Mouse (Mus musculus) activated CD4-positive, CD25-positive, alpha-beta regulatory T cell, adult 4 months (primary cell): ENCODE results near the gene Nkx2-1. TPM values are rescaled to one million over a fixed set of nuclear protein-coding genes. Genes with fewer than 3 reads are reported as not detected.

Source experiments
- ATAC-seq: one replicate; pipeline ENCODE4 v1.8.0; 2017
- polyA plus RNA-seq, 2 experiments: library from polyadenylated mRNA; unstranded; fragments of 100-300 nt; shearing (Covaris generic); gene quantifications; one replicate each; pipeline ENCODE4 v1.2.1; 2017

The Nkx2-1 gene
- polyA plus RNA-seq, 2 experiments from 2014 or later = not detected

- ATAC-seq = no peak
Measured at GRCm38 (mm10) chr12:56521106-56521840, 15.4 kb downstream of the Nkx2-1 start.

GRCm38 (mm10) chr12:56520396-56521105 lies 16.2 kb downstream of the Nkx2-1 start:
- ATAC-seq = no peak

GRCm38 (mm10) chr12:56519738-56520191 lies 16.9 kb downstream of the Nkx2-1 start:
- ATAC-seq = no peak

GRCm38 (mm10) chr12:56519071-56519737 lies 17.5 kb downstream of the Nkx2-1 start:
- ATAC-seq = no peak

GRCm38 (mm10) chr12:56518221-56518620 lies 18.5 kb downstream of the Nkx2-1 start:
- no peak for ATAC-seq

GRCm38 (mm10) chr12:56514831-56515230 lies 21.9 kb downstream of the Nkx2-1 start:
- no peak for ATAC-seq

- no peak for ATAC-seq
Measured at GRCm38 (mm10) chr12:56508413-56508812, 28.3 kb downstream of the Nkx2-1 start.

GRCm38 (mm10) chr12:56487046-56487445 lies 49.7 kb downstream of the Nkx2-1 start:
- no peak for ATAC-seq

- no peak for ATAC-seq
Measured at GRCm38 (mm10) chr12:56482606-56483005, 54.1 kb downstream of the Nkx2-1 start.

Other genes with a start within 250 kb of the Nkx2-1 start
- gene Mbip, start 191.0 kb downstream of the Nkx2-1 start, polyA plus RNA-seq = 10 to 100 TPM; 35.0 to 39.2 TPM
- not detected for gene Nkx2-9, start 76.4 kb upstream of the Nkx2-1 start, polyA plus RNA-seq
- not detected for gene Pax9, start 154.9 kb upstream of the Nkx2-1 start, polyA plus RNA-seq